Mouse (Mus musculus): ENCODE measurements around the gene Zfp729b.

The Zfp729b gene

GRCm38 (mm10) chr13:67609066-67609876 lies at the start of gene Zfp729b:
Zfp729b (minus strand) TSS chr13:67609707.
- peak; percentile 92 to 93 for DNase-seq

GRCm38 (mm10) chr13:67652496-67652895 lies 43.0 kb upstream of the Zfp729b start:
- no peak for DNase-seq

DNA sequence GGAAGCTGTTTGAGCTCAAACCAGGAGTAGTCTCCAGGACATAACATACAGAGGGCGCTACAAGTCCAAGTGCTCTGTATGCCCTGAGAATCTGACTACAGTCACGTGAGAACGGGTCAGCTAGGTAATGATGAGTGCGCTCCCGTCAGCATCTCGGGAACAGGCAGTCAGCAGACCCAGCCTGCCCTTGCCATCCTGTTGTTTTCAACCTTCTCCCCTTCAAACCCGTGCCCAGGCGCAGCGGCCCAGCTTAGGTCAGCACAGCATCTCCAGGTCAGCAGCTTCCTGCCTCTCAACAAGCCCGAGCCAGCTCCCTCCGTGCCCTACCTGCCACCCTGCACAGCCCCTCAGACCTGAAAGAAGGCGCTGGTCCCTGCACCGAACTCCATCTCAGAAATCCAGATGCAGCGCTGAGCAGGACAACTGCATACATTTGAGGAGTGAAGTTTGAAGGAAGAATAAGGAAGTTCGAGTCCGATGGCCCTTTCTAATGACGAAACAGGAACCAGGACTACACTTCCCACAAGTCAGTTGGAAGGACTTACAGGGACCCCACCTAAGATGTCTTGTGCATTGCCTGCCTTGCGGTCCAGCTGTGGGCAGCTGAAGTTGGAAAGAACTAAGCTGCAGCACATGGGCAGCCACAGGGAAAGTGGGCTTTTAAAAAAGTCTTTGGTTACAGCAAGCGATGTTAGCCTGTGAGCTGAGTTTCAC lies 27.9 kb upstream of the Zfp729b start, which contains the start of the genes Gm49345 and Zfp729a:
Gene Gm49345 (minus strand): TSS at position 476 of the 714 bp plus-strand sequence.
Gene Zfp729a (minus strand): TSS at position 498 of the 714 bp plus-strand sequence.
- DNase-seq = peak; percentile 81 to 86

DNA sequence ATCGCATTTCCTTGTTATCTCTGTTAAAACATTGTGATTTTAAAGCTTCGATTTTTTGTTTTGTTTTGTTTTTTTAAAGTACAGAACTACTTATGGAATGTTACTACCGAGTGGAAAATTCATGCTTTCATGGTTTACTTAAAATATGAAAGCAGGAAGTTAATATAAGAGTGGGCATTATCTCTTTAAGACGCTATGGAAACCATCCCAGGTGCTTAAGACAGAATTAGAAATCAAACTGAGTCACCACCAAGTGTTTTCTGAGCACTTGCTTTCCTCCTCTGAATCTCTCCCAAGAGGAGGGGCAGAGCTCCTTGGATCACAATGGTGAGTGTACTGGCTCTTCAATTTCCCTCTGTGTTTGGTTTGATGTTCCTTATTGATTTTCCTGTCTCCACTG lies 601 bp upstream of the Zfp729b start:
- peak in 1 of 2 experiments; percentile 12 for DNase-seq

DNA sequence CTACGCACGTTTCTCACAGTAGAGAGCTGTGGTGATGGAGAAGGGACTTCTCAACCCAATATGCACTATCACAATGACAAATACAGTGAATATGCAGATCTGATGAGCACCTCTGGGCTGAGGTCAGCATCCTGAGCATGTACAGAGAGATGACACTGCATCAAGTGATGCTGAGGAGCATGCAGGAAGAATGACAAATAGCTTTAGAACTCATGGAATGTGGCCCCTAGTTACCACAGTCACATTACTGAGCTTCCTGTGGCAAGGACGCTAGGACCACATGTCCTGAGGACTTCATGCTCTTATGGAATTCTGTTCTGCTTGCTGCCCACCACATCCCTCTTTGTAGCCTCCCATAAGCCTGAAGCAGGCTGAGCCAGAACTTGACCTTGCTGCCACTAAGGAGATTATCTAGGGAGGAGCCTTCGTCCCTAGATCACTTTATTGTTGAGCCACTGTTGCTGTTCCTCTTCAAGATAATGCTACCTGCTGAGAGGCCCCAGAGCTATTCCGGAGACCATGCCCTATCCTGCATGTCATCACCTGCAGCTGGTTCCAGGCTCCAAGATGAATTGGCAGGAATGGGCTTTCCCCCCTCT lies 36.8 kb downstream of the Zfp729b start:
- no peak for DNase-seq

- no peak for DNase-seq
Observed at GRCm38 (mm10) chr13:67553730-67554129, 55.8 kb downstream of the Zfp729b start, which contains the start of gene Zfp748. Zfp748 (minus strand) TSS chr13:67553830.

GRCm38 (mm10) chr13:67552505-67553346 lies 56.8 kb downstream of the Zfp729b start:
- DNase-seq = peak; percentile 85 to 89

DNA sequence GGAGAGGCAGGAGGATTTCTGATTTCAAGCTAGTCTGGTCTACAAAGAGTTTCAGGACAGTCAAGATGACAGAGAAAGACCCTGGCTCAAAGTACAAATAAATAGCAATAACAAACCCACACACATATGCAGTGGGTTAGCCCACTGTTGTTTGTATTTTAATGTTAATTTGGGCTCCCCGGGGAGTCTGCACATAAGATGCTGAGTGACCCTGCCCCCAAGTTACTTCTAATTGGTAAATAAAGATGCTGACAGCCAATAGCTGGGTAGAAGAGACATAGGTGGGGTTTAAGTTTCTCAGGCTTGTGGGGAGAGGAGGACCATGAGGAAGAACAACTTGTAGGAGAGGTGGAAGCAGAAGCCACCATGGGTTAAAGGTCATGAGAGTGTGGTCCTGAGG lies 63.6 kb downstream of the Zfp729b start:
- no peak for DNase-seq

All from cerebellum, postnatal 14 days (tissue).